Mouse (Mus musculus) liver, embryonic 13.5 days (tissue): Measurements from ENCODE around the gene Cldn24. TPM values are rescaled to one million over a fixed set of nuclear protein-coding genes. Genes with fewer than 3 reads are reported as not detected.
"Not testable (repeated sequence)": the region's sequence is repeated elsewhere in the genome, so short reads cannot be mapped to it uniquely, and the experiment has no call there.

ENCODE experiments used
- ATAC-seq: fragments of 200-750 bp; cut with Nextera tagmentation; 2 replicates; pipeline ENCODE4 v1.8.0; 2017; ENCODE audit warnings: low read depth, mild to moderate bottlenecking, moderate number of reproducible peaks, moderate library complexity
- DNase-seq: peaks from one replicate; pipeline ENCODE4 v3.0.0; 2022
- H3K27ac ChIP-seq: fragments of 300-500 bp; sonication (generic); 2 replicates; pipeline ENCODE4 v1.5.1; 2015; ENCODE audit warnings: moderate library complexity, mild to moderate bottlenecking, inconsistent platforms
- H3K27me3 ChIP-seq: fragments of 300-500 bp; sonication (generic); 2 replicates; pipeline ENCODE4 v1.6.1; 2015; ENCODE audit warnings: mild to moderate bottlenecking, inconsistent platforms
- H3K36me3 ChIP-seq: fragments of 300-500 bp; sonication (generic); 2 replicates; pipeline ENCODE4 v1.6.1; 2015; ENCODE audit warnings: mild to moderate bottlenecking, inconsistent platforms
- H3K4me1 ChIP-seq: fragments of 300-500 bp; sonication (generic); replicated peaks from 2 replicates; pipeline ENCODE4 v1.6.1; 2015; ENCODE audit warnings: inconsistent platforms
- H3K4me2 ChIP-seq: fragments of 300-500 bp; sonication (generic); 2 replicates; pipeline ENCODE4 v1.6.1; 2015; ENCODE audit warnings: inconsistent platforms, mild to moderate bottlenecking, moderate library complexity
- H3K4me3 ChIP-seq: fragments of 300-500 bp; sonication (generic); replicated peaks from 2 replicates; pipeline ENCODE4 v1.5.1; 2015; ENCODE audit warnings: mild to moderate bottlenecking, inconsistent platforms
- H3K9ac ChIP-seq: fragments of 300-500 bp; sonication (generic); 2 replicates; pipeline ENCODE4 v1.6.1; 2015; ENCODE audit warnings: mild to moderate bottlenecking, inconsistent platforms
- H3K9me3 ChIP-seq: fragments of 300-500 bp; sonication (generic); replicated peaks from 2 replicates; pipeline ENCODE4 v1.6.1; 2016; ENCODE audit warnings: inconsistent platforms
- WGBS: fragments of 180-500 bp; shearing (Covaris S2); methylation state at CpG from one replicate; pipeline ENCODE4 v1.1.7; 2015; ENCODE audit not compliant: insufficient replicate concordance; 5-methylcytosine and 5-hydroxymethylcytosine counted together
- polyA plus RNA-seq: library from polyadenylated mRNA; unstranded; fragments of >200 nt; fragmentation: Nextera tagmentation; extraction: Ambion mirVana; gene quantifications from 2 replicates; pipeline ENCODE4 v1.2.1, GENCODE M21; 2015

The Cldn24 gene
- polyA plus RNA-seq, 1 experiment from 2014 or later = not detected

GRCm38 (mm10) chr8:47802349-47802748, 19.6 kb upstream of the Cldn24 start:
- no peak overlapping the region for H3K4me3 ChIP-seq
- no peaks in the 10 kb centered on the region for H3K9me3 ChIP-seq
- no peak overlapping the region for H3K9ac ChIP-seq
- ATAC-seq = no peak
- H3K36me3 ChIP-seq = no peaks in the 10 kb centered on the region
- H3K4me2 ChIP-seq = no peak overlapping the region
- H3K4me1 ChIP-seq = no peaks in the 10 kb centered on the region
- H3K27ac ChIP-seq = no peak overlapping the region
- WGBS = 51% methylated on average over 2 of the region's 2 CpGs
- H3K27me3 ChIP-seq = no peaks in the 10 kb centered on the region
- no peak for DNase-seq

GRCm38 (mm10) chr8:47804262-47804661, 17.7 kb upstream of the Cldn24 start:
- H3K9me3 ChIP-seq = no peaks in the 10 kb centered on the region
- H3K9ac ChIP-seq = no peak overlapping the region
- no peak for DNase-seq
- no peaks in the 10 kb centered on the region for H3K4me1 ChIP-seq
- ATAC-seq = no peak
- no peaks in the 10 kb centered on the region for H3K27me3 ChIP-seq
- H3K4me3 ChIP-seq = no peak overlapping the region
- H3K27ac ChIP-seq = no peak overlapping the region
- no peaks in the 10 kb centered on the region for H3K36me3 ChIP-seq
- WGBS = 68% methylated on average over 1 of the region's 1 CpGs
- no peak overlapping the region for H3K4me2 ChIP-seq

- Histone ChIP-seq H3K9ac (no peak overlapping the region), H3K27me3 (no peaks in the 10 kb centered on the region), H3K9me3 (no peaks in the 10 kb centered on the region), H3K4me3 (no peak overlapping the region), H3K4me1 (no peaks in the 10 kb centered on the region), H3K27ac (no peak overlapping the region), H3K4me2 (no peak overlapping the region), H3K36me3 (no peaks in the 10 kb centered on the region)
- no peak for ATAC-seq
- WGBS = 65% methylated on average over 14 of the region's 14 CpGs
- DNase-seq = no peak
These were observed 11.8 kb upstream of the Cldn24 start for GRCm38 (mm10) chr8:47809970-47810665.

GRCm38 (mm10) chr8:47810666-47811015, 11.3 kb upstream of the Cldn24 start:
- DNase-seq (no peak), ATAC-seq (no peak)
- no peaks in the 10 kb centered on the region for H3K4me1 ChIP-seq
- no peak overlapping the region for H3K4me3 ChIP-seq
- no peak overlapping the region for H3K27ac ChIP-seq
- H3K36me3 ChIP-seq = no peaks in the 10 kb centered on the region
- WGBS = 69% methylated on average over 7 of the region's 7 CpGs
- no peaks in the 10 kb centered on the region for H3K9me3 ChIP-seq
- H3K4me2 ChIP-seq = no peak overlapping the region
- H3K27me3 ChIP-seq = no peaks in the 10 kb centered on the region
- no peak overlapping the region for H3K9ac ChIP-seq

- Histone ChIP-seq H3K27ac (no peak overlapping the region), H3K9ac (no peak overlapping the region), H3K4me3 (no peak overlapping the region), H3K9me3 (no peaks in the 10 kb centered on the region), H3K4me2 (no peak overlapping the region), H3K36me3 (no peaks in the 10 kb centered on the region), H3K27me3 (no peaks in the 10 kb centered on the region), H3K4me1 (no peaks in the 10 kb centered on the region)
- no peak for ATAC-seq
- WGBS = 75% methylated on average over 12 of the region's 12 CpGs
- DNase-seq = no peak
These were observed 10.7 kb upstream of the Cldn24 start for GRCm38 (mm10) chr8:47811221-47811620.

- Histone ChIP-seq H3K4me2 (no peak overlapping the region), H3K27me3 (no peaks in the 10 kb centered on the region), H3K9ac (no peak overlapping the region), H3K4me3 (no peak overlapping the region), H3K27ac (no peak overlapping the region), H3K9me3 (no peaks in the 10 kb centered on the region), H3K36me3 (no peaks in the 10 kb centered on the region), H3K4me1 (no peaks in the 10 kb centered on the region)
- ATAC-seq (no peak), DNase-seq (no peak)
- WGBS = 73% methylated on average over 8 of the region's 8 CpGs
These were observed 2.9 kb upstream of the Cldn24 start for GRCm38 (mm10) chr8:47819034-47819433.

GRCm38 (mm10) chr8:47820914-47821772, 800 bp upstream of the Cldn24 start:
- H3K4me1 ChIP-seq = no peaks in the 10 kb centered on the region
- no peak for DNase-seq
- no peak overlapping the region for H3K4me2 ChIP-seq
- ATAC-seq = no peak
- H3K9me3 ChIP-seq = no peaks in the 10 kb centered on the region
- no peak overlapping the region for H3K27ac ChIP-seq
- H3K27me3 ChIP-seq = no peaks in the 10 kb centered on the region
- no peaks in the 10 kb centered on the region for H3K36me3 ChIP-seq
- 71% methylated on average over 20 of the region's 20 CpGs for WGBS
- H3K9ac ChIP-seq = no peak overlapping the region
- no peak overlapping the region for H3K4me3 ChIP-seq

- not testable (repeated sequence) for H3K4me3 ChIP-seq, H3K27me3 ChIP-seq, DNase-seq, H3K4me2 ChIP-seq, H3K9ac ChIP-seq, H3K36me3 ChIP-seq, H3K9me3 ChIP-seq, ATAC-seq, H3K27ac ChIP-seq, H3K4me1 ChIP-seq
- WGBS = 59% methylated on average over 7 of the region's 9 CpGs
These were observed 598 bp downstream of the Cldn24 start for GRCm38 (mm10) chr8:47822541-47822940.

GRCm38 (mm10) chr8:47823777-47824176, 1.8 kb downstream of the Cldn24 start:
- DNase-seq (no peak), ATAC-seq (no peak)
- H3K9me3 ChIP-seq = no peaks in the 10 kb centered on the region
- H3K4me3 ChIP-seq = no peak overlapping the region
- H3K36me3 ChIP-seq = no peaks in the 10 kb centered on the region
- WGBS = 69% methylated on average over 10 of the region's 10 CpGs
- no peak overlapping the region for H3K4me2 ChIP-seq
- H3K27me3 ChIP-seq = no peaks in the 10 kb centered on the region
- H3K9ac ChIP-seq = no peak overlapping the region
- H3K4me1 ChIP-seq = no peaks in the 10 kb centered on the region
- H3K27ac ChIP-seq = no peak overlapping the region

GRCm38 (mm10) chr8:47824182-47824581, 2.2 kb downstream of the Cldn24 start, which contains the start of gene Cldn22:
Gene Cldn22 (plus strand): TSS chr8:47824482.
- Histone ChIP-seq H3K27me3 (no peaks in the 10 kb centered on the region), H3K4me1 (no peaks in the 10 kb centered on the region), H3K36me3 (no peaks in the 10 kb centered on the region), H3K9ac (no peak within 1 kb of the TSS), H3K9me3 (no peaks in the 10 kb centered on the region), H3K4me2 (no peak within 1 kb of the TSS), H3K27ac (no peak within 1 kb of the TSS), H3K4me3 (no peak within 1 kb of the TSS)
- DNase-seq = no peak
- no peak for ATAC-seq
- whole genome bisulfite sequencing = 74% methylated on average over 13 of the region's 13 CpGs

- H3K4me1 ChIP-seq = no peaks in the 10 kb centered on the region
- no peak for DNase-seq
- WGBS = 72% methylated on average over 5 of the region's 5 CpGs
- no peak overlapping the region for H3K9ac ChIP-seq
- H3K4me3 ChIP-seq = no peak overlapping the region
- 0 out of 2 replicates have a peak, but pooled peaks cover 2% of the 10 kb centered on the region for H3K36me3 ChIP-seq
- no peaks in the 10 kb centered on the region for H3K27me3 ChIP-seq
- ATAC-seq = no peak
- no peak overlapping the region for H3K4me2 ChIP-seq
- no peak overlapping the region for H3K27ac ChIP-seq
- no peaks in the 10 kb centered on the region for H3K9me3 ChIP-seq
These were observed 3.7 kb downstream of the Cldn24 start for GRCm38 (mm10) chr8:47825596-47825995.
